Mouse (Mus musculus): ENCODE measurements around the gene Fam111a.
"Not testable (repeated sequence)": the region's sequence is repeated elsewhere in the genome, so short reads cannot be mapped to it uniquely, and the experiment has no call there.

The Fam111a gene

DNA sequence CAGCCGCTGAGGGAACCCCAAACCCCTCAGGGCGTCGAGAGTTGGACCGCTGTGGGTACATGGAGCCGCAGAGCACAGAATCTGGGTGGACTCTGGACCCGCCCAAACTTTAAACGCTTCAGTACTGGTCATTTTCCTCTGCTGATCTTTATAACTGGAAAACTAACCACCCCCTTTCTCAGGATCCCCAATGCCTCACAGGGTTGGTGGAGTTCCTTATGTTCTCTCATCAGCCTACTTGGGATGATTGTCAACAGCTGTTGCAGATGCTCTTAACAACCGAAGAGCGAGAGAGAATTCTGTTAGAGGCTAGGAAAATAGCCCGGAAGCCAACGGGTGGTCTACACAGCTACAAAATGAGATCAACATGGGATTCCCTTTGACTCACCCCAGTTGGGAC is at the start of gene Fam111a:
Gene Fam111a (plus strand): TSS at position 301 of the 400 bp plus-strand sequence.
- not testable (repeated sequence) for DNase-seq (ENCODE audit: low spot score in 2 of 2)

DNA sequence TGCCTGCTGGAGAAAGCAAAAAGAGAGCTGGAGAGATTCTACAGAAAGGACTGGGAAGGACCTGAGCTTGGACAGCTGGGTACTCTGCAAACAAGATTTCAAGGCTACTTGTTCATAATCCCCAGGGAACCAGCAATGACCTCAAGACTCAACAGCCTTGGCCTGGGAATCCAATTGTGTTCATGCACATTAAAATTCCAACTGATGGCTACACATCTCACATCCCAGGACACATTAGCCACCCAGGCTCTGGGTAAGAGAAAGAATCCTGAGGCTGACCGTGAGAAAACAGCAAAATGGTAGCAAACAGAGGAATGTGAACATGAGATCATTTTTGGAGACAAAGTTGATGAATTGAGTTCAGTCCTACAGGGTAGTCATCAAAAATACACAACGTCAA is 49.3 kb upstream of the Fam111a start:
- no peak for DNase-seq (ENCODE audit: low spot score in 2 of 2)

DNA sequence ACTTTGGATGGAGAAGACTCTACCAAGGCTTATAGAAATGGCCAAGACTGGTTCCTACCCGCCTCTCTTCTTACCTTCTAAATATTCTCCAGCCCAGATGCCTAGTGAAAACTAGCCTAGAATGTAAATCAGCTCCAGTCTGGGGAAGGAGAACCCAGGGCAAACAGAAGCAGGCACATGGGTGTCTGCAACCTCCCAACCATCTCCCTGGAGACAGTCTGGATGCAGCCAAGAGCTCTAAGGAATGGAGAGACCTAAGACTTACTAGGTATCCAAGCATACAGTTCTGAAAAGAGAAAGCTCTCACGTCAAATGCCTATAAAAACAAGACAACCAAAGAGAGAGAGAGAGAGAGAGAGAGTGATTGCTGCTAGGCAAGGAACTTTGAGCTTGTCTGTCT is 47.6 kb upstream of the Fam111a start:
- no peak for DNase-seq (ENCODE audit: low spot score in 2 of 2)

DNA sequence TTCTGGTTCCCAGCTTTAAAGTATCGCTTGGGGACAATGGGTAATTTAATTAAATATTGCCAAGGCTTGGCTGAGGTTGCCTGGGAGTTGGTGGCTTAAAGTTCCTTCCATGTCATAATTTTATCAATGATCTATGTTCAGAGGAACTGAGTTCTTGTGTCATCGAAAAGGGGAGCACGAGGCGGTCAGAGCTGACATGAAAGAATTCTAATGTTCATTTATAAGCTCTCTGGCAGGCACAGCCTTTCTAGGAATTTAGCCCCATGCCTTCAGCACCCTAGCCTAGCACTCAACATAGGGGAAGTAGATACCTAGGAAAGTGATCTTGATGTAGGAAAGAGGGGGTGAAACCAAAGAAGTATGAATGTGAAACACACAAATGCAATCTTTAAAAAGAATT is 47.2 kb upstream of the Fam111a start:
- DNase-seq (ENCODE audit: low spot score in 2 of 2): no peak

DNA sequence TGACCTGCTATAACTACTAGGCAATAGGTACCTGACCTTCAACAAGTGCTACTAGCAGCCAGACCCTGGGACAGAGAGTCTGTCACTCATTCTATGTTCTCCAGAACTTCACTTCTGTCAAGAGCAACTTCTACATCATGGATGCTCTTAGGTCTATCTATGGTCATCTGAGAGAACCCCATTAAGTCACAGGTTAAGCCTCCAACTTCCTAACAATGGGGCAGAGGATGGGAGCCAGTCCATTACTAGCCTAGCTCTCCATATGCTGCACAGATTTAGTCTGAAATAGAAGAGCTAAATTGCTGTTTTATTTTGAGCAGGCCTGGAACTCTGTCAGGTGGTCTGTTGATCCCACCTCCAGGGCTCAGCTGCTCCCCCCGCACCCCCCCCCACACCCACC is 46.6 kb upstream of the Fam111a start:
- DNase-seq (ENCODE audit: low spot score in 2 of 2): no peak

DNA sequence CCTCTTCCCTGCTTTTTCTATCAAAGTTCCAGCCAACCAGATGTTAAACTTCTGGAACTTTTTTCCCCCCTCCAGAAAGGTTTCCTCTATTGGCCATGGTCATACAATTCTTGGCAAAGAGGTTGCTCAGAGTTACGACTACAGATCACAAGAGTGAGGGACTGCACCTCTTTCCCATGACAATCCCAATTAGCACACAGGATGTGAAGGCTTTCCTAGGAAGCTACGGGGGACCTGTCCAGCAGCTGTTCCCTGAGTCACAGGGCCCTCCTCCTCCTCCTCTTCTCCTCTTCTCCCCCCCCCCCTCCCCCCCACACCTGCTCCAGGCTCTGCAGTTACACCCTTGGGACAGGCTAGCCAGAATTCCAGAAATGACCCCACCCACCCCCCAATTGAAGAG is 46.1 kb upstream of the Fam111a start:
- no peak for DNase-seq (ENCODE audit: low spot score in 2 of 2)

DNA sequence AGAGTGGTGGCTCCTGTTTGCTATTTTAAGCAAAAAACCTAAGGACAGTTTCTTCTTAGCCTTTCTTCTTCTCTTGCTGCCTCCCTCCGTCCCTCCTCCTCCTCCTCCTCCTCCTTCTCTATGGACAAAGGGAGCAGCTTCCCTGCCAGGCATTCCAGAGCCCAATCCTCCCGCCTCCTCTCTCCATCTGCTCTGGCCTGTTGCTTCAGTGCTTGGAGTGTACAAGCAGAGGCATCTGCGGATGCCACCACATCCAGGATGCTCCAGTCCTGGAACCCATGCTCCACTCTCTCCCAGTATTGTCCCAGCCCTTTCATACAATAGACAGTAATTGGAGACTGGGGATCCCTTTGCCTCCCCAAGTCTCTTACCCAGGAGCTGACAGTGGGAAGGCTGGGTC is 45.4 kb upstream of the Fam111a start:
- peak in 1 of 2 experiments; percentile 85 for DNase-seq (ENCODE audit: low spot score in 2 of 2)

DNA sequence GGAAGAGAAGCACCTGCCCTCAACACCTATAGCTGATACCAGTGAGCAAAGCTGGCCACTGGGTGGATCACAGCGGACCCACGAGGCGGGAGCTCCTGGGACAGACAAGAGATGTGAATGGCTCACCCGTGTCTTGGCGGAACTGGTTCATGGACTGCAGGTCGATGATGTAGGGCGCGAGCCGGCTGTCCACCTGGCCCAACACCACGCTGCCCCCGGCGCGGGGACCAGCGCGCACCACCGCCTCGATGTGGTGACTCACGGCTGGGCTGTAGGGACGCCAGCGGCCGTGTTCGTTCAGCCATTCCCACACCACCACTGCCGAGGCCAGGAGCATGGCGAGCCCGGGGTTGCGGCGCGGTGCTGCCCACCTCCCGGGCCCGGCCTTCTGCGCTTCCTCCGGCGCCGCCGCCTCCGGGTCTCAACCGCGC is 44.6 kb upstream of the Fam111a start:
- peak in 1 of 2 experiments; percentile 55 for DNase-seq (ENCODE audit: low spot score in 2 of 2)

DNA sequence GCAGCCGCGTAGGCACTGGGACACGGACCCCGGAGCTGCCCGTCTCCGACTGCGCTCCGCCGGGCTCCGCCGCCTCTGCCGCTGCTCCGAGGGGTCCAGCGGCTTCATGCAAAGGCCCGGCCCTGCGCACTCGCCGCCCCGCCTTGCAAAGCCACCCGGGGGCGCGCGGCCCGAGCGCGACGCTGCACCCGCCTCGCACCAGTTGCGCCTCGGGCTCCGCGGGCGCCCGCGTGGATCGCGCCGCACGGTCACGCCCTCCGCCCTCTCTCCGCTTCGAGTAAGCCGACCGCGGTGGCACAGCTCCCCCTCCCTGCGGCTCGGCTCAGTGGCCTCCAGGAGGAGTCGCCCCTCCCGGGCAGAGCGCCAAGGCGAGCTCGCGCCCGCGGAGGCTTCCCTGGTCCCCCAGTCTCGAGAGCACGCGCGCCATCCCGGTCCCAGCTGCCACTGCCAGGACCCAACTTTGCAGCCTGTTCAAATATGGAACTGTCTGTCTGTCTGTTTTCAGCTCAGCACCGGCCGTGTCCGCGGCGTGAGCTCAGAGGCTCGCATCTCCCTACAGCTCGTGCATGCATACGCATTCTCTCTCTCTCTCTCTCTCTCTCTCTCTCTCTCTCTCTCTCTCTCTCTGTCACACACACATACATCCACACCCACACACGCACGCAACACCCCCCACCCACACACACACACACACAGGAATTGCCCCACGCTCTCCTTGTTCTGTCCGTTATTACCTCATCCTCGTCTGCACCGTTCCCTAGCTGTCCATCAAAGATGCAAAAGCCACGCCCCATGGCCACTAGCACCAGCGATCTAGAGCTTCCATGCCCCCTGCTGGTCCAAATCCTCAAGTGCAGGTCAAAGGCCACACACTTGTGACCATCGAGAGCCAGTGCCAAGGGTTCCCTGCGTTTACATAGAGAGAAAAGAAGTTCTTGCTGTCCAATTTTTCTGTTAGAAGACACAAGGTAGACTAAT is 43.9 kb upstream of the Fam111a start, which contains the start of gene Dtx4:
Gene Dtx4 (minus strand): TSS at position 85 of the 978 bp plus-strand sequence.
- DNase-seq (ENCODE audit: low spot score in 2 of 2): peak; percentile 81 to 97

DNA sequence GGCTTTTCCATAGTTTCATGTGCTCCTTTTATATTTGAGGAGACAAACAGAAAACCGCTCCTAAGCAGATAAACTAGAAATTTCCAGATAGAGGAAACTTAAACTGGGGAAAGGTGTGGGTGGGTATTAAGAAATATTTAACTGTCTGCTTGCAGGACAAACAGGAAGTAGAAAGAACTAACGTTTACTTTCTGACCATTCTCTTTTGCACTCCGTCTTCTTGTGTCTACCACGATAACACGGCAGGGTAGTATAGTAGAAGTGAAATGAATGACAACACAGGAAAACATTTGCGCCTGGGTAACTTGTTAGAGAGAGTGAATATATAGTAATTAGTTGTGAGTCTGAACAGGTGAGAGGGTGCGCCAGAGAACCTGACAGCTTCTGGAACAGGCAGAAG is 42.8 kb upstream of the Fam111a start:
- no peak for DNase-seq (ENCODE audit: low spot score in 2 of 2)

DNA sequence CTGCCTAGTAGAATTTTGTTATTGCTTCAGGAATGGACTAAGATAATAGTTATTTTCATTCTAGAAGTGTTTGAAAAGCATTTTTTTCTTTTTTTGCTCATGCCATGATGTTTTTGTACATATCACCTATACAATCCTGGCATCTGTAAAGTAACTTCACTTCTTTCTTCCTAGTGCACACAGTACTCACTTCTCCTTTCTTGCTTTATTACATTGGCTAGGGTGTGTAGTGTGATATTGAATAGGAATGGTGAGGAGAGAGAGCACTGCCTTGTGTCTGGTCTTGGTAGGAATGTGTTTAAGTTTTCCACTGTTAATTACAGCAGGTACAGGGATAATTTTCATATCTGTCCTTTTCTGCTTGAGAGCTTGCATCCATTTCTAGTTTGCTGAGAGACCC is 30.9 kb upstream of the Fam111a start:
- no peak for DNase-seq (ENCODE audit: low spot score in 2 of 2)

DNA sequence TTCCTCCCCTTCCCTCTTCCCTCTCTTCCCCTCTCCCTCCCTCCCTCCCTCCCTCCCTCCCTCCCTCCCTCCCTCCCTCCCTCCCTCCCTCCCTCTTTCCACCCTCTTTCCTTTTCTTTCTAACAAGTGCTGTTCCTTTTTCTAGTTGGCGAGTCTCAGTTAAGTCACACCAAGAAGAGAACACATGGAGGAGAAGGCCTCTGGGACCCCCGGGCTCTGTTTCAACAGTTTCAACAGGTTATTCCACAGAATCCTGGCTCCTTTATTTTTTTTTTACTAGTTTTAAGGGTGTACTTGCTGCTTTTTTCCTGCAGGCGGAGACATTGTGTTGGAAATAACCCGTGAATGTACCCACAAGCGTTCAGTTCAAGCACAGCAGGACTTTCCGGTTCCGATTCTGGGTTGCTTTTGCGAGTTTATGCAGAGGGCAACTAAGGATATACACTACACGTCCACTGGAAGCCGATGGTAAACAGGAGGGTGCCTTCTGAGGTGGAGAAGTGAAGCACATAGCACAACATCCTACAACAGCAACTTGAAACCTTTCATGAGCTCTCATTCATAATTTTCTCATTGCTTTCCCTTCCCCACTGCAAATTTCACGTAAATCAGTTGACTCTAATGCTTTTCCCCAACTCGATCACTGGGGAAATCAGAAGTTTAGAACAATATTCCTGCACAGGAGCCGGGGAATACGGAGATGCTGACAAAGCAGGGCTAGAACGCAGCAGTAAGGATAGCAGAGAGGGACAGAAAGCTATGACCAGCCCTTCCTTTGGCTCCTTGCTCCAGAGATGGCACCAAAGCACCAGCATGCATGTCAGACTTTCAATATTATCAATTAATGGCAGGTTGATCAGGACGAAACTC is 27.6 kb upstream of the Fam111a start:
- DNase-seq (ENCODE audit: low spot score in 2 of 2): peak in 1 of 2 experiments; percentile 71

DNA sequence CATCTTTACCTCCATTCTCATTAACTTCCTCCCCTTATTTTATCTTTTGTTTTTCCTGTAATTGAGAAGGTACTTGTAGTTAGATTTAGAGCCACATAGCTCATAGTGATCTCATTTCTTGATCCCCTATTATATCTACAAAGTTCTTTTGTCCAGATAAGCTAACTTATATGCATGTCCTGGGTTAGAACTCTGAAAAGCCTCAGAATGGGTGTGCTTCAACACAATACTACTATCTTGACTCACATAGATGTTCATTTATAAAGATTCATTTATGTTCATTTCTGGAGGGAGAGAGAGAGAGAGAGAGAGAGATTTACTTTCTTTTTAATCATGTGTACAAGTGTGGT is 27.0 kb upstream of the Fam111a start:
- no peak for DNase-seq (ENCODE audit: low spot score in 2 of 2)

DNA sequence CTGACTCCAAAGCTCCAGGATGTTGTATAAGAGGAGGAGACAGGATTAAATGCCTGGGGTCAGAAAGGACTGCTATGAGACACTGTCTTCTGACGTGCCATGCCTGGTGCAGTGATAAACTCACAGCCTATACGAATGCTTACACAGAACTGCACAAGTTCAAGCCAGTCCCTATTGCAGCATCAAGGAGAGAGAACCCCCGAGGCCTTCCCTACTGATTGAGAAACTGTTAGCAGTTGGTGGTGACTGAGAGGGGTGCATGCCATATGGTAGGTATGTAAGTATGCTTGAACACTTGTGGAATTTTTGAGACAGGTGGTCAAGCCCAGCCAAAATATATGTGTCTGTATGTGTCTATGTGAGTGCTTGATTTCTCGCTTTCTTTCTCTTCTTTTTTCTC is 22.2 kb upstream of the Fam111a start:
- DNase-seq (ENCODE audit: low spot score in 2 of 2): no peak

DNA sequence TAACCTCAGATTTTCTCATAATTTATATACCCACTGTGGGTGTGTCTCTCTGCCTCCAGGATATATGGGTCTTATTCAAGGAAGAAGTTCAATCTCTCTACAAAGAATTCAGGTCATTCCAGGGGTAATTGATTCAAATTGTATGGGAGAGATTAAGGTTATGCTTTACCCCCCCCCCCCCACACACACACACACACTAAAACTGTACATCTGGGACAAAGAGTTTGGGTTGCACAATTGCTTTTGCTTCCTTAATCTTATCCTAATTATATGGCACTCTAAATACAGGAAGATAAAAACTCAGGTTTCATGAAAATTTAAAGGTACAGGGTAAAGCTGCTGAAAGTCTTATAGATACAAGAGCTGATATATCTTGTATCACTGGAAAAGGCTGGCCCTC is 8.4 kb upstream of the Fam111a start:
- no peak for DNase-seq (ENCODE audit: low spot score in 2 of 2)

DNA sequence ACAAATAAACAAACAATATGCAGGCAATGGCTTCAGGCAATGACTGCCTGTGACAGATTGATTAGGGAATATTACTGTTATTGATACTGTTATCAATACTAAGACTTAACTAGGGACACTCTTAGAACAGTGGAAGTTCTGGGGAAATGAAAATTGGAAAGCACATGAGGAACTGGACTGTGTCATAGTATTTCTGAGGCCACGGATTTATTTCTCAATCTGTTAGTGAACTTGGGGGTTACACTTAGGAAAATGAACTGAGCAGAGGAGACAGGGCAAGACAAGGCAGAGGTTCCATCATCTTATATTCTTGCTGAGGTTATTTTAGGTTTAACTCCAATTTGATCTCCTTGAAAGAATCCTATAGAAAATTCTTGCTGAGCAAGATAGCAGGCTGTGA is 5.6 kb upstream of the Fam111a start:
- no peak for DNase-seq (ENCODE audit: low spot score in 2 of 2)

DNA sequence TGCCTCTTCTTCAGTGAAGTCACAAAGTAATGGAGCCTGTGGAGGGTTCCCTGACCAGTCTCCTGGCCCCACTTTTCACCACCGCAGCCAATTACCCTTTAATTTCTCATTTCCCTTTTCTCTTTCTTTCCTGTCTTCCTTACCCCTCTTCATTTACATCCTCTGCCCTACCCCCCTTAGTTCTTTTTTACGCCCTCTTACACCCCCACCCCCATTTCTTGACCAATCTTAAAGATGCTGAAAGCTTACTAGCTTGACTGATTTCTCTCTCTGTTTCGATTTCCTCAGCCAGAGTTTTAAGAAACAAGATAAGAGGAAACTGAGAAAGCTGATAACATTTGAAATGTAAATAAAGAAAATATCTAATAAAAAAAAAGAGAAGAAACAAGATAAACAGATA is 4.8 kb upstream of the Fam111a start:
- no peak for DNase-seq (ENCODE audit: low spot score in 2 of 2)

DNA sequence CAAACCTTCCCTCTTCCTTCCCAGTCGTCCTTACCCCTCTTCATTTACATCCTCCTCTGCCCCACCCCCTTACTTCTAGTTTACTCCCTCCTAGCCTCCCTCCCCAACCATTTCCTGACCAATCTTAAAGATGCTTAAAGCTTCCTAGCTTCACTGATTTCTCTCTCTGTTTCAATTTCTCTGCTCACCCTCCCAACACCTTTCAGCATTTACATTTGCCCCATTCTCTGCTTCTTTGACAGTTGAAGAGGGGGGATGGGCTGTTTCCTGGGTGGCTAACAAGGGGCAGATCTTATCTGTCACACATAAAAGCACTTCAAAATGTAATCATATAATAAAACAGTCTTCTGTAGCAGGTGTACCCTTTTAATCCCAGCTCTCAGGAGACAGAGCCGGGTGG is 3.9 kb upstream of the Fam111a start:
- no peak for DNase-seq (ENCODE audit: low spot score in 2 of 2)

DNA sequence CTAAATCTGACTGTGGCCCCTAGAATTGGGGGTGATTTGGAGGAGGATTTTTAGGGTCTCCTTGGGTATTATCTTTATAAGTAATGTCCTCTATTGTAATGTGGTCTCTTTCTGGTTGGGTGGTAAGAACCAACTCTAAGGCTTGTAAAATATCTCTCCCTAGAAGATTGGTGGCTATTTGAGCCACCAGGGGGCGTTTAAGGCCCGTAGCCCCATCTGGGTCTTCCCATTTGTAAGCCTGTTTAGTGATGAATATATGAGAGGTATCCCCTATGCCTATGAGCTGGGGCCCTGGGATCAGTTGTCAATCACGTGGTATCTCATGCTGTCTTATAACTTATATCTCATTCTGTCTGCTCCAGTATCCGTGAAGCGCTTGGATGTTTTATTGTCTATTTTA is 3.6 kb downstream of the Fam111a start:
- no peak for DNase-seq (ENCODE audit: low spot score in 2 of 2)

DNA sequence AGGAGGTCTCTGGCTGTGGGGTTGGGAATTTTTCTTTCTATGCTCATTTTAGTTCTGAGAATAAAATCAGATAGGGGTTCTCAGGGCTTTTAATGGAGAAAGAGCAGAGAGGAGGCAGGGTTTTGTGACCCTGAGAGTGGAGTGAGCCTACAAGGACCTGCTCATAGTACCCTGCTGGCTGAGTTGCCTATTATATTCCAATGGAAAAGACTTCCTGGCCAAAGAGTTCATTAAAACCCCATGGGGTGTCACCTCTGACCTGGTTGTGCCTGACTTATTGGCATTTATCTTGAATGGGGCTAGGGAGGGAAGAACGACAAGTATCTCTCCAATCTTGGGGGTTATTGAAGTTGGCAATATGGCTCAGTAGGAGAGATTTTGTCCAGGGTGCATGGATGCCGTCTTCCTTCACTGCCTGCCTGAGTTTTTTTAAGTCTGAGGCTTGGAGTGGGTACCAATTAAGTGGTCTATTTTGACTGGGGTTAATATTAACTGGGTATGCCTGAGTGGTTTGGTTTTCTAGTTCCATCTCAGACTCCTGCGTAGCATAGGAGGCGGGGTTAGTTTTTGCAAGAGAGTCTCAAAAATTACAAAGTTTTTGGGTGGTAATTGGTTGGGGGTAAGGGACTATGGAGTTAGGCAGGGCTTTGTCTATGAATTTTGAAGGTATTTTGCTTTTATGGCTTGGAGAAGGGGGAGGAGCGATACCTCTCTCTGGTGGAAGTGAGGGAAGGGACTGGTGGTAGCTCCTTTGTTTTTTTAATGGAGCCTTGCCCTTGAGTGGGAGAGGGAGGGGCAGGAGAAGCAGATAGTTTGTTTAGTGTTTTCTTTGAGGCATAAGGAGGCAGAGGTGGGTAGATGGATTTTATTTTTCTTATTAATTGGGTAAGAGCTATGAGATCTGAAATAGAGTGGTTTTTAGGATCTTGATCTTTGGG is 4.7 kb downstream of the Fam111a start:
- DNase-seq (ENCODE audit: low spot score in 2 of 2): no peak

DNA sequence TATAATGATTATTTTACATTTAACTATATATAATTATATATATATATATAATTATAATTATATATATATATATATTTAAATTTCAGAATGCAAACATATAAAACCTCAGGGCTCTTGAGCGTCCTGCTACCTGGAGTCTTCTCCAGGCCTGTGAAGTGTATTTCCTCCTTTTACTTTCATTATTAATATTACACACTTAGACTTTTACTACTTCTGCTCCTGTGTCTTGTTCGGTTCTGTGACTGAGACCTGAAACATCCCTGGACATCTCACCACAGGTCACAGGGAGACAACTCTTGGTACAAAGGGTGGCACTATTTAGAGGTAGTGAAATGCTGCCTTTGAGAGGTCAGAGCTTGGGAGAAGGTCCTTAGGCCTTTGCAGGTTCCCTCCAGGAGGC is 10.8 kb downstream of the Fam111a start:
- DNase-seq (ENCODE audit: low spot score in 2 of 2): no peak

DNA sequence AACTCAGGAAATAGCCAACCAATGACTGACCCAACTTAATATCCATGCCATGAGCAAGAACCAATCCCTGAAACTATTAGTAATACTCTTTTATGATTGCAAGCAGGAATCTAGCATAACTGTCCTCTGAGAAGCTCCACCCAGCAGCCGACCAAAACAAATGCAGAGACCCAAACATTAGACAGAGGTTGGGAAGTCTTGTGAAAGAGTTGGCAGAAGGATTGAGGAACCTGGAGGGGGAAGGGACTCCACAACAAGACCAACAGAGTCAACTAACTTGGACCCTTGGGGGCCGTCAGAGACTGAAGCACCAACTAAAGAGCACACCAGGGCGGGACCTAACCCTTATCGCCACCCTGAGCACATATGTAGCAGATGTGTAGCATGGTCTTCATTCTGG is 12.7 kb downstream of the Fam111a start:
- no peak for DNase-seq (ENCODE audit: low spot score in 2 of 2)

Measured in left cerebral cortex, adult 9 months (tissue).